Mouse (Mus musculus) intestine, embryonic 14.5 days (tissue): ENCODE data around the gene Ly75. TPM values are rescaled to one million over a fixed set of nuclear protein-coding genes. Genes with fewer than 3 reads are reported as not detected.

Source experiments
- ATAC-seq: fragments of 200-750 bp; cut with Nextera tagmentation; replicated peaks from 2 replicates; pipeline ENCODE4 v1.8.0; 2017; ENCODE audit warnings: low read depth, moderate number of reproducible peaks, moderate TSS enrichment, moderate library complexity; ENCODE audit not compliant: low FRiP score, low TSS enrichment
- DNase-seq: peaks from one replicate; pipeline ENCODE4 v3.0.0-alpha.2; 2018; ENCODE audit warnings: low spot score
- H3K27ac ChIP-seq: fragments of 300-500 bp; sonication (generic); 2 replicates; pipeline ENCODE4 v1.5.1; 2014; ENCODE audit warnings: low read depth, mild to moderate bottlenecking, control low read depth
- H3K27me3 ChIP-seq: fragments of 300-500 bp; sonication (generic); replicated peaks from 2 replicates; pipeline ENCODE4 v1.6.1; 2014; ENCODE audit warnings: low read length, control low read depth; ENCODE audit not compliant: control insufficient read depth, insufficient read depth
- H3K36me3 ChIP-seq: fragments of 300-500 bp; sonication (generic); 2 replicates; pipeline ENCODE4 v1.6.1; 2014; ENCODE audit warnings: low read length, control low read depth; ENCODE audit not compliant: control insufficient read depth, insufficient read depth
- H3K4me1 ChIP-seq: fragments of 300-500 bp; sonication (generic); replicated peaks from 2 replicates; pipeline ENCODE4 v1.6.1; 2014; ENCODE audit warnings: low read length, control low read depth, mixed read lengths; ENCODE audit not compliant: control insufficient read depth, insufficient read depth
- H3K4me2 ChIP-seq: fragments of 300-500 bp; sonication (generic); 2 replicates; pipeline ENCODE4 v1.6.1; 2014; ENCODE audit warnings: low read length
- H3K4me3 ChIP-seq: fragments of 300-500 bp; sonication (generic); 2 replicates; pipeline ENCODE4 v1.5.1; 2014; ENCODE audit warnings: low read depth, low read length, control low read depth, mixed read lengths
- H3K9ac ChIP-seq: fragments of 300-500 bp; sonication (generic); 2 replicates; pipeline ENCODE4 v1.6.1; 2014; ENCODE audit warnings: mild to moderate bottlenecking, low read length
- H3K9me3 ChIP-seq: fragments of 300-500 bp; sonication (generic); 2 replicates; pipeline ENCODE4 v1.6.1; 2016; ENCODE audit warnings: low read length, control low read depth; ENCODE audit not compliant: control insufficient read depth
- WGBS: fragments of 180-500 bp; shearing (Covaris S2); extraction: QIAGEN DNeasy Blood & Tissue Kit; methylation state at CpG from one replicate; pipeline ENCODE4 v1.1.7; 2014; 5-methylcytosine and 5-hydroxymethylcytosine counted together
- polyA plus RNA-seq: library from polyadenylated mRNA; unstranded; fragments of >200 nt; fragmentation: Nextera tagmentation; extraction: Ambion mirVana; gene quantifications from 2 replicates; pipeline ENCODE4 v1.2.1, GENCODE M21; 2014

Gene Ly75
- polyA plus RNA-seq, 1 experiment from 2014 or later, result 1.6 TPM

DNA sequence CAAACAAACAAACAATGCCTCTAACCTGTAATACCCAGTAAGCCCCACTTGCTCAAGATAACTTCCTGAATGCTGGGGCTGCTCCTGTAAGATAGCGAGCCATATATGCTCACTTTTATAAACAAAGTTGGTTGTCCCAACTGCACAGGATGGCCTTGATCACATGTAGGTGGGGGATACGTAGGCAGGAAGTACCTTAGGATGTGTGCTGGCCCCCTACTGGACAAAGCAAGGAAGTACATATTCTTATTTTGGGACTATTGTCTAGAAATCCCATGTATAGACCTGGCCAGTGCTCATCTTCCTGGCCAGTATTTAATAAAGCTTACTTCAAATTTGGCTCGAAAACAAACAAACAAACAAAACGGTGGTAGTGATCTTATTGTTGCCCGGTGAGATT lies 59.7 kb downstream of the Ly75 start:
- no peak overlapping the region for H3K4me2 ChIP-seq
- H3K9me3 ChIP-seq, result no peaks in the 10 kb centered on the region
- no peak overlapping the region for H3K9ac ChIP-seq
- WGBS, result 82% methylated on average over 5 of the region's 5 CpGs
- ATAC-seq (no peak), DNase-seq (no peak)
- no peaks in the 10 kb centered on the region for H3K27me3 ChIP-seq
- no peak overlapping the region for H3K27ac ChIP-seq
- H3K36me3 ChIP-seq, result no peaks in the 10 kb centered on the region
- no peak overlapping the region for H3K4me3 ChIP-seq
- no peaks in the 10 kb centered on the region for H3K4me1 ChIP-seq

DNA sequence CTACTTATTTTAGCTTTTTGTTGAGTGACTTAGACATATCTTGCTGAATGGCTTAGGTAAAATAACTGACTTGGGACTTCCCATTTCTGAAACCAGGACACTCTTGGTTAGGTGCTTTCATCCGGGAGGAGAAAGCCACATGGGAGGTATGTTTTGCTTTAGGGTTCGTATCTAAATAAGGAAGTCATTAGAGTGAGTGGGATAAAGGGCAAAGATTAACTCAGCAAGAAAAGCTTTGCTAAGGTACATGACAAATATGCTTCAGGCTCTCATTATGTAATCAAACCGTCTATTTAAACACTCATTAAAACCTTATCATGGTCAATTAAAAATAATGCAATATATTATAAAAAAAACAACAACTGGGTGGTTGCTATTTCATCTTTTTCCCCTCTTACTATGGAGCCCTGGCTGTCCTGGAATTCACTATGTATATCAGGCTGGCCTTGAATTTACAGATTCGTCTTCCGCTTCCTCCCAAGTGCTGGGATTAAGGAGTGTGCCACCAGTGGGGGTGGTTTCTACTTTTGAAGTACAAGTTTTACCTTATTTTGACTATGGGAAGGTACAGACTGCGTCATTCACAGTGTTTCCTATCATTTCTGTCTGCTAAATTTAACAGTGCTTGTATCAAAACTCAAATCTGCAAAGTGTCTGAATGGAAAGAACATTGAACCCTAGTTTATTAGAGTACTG lies 60.9 kb downstream of the Ly75 start:
- WGBS, result 64% methylated on average over 6 of the region's 6 CpGs
- DNase-seq, result no peak
- Histone ChIP-seq H3K4me3 (no peak overlapping the region), H3K4me1 (no peaks in the 10 kb centered on the region), H3K36me3 (no peaks in the 10 kb centered on the region), H3K9me3 (no peaks in the 10 kb centered on the region), H3K27ac (no peak overlapping the region), H3K4me2 (no peak overlapping the region), H3K27me3 (no peaks in the 10 kb centered on the region), H3K9ac (no peak overlapping the region)
- ATAC-seq, result no peak

DNA sequence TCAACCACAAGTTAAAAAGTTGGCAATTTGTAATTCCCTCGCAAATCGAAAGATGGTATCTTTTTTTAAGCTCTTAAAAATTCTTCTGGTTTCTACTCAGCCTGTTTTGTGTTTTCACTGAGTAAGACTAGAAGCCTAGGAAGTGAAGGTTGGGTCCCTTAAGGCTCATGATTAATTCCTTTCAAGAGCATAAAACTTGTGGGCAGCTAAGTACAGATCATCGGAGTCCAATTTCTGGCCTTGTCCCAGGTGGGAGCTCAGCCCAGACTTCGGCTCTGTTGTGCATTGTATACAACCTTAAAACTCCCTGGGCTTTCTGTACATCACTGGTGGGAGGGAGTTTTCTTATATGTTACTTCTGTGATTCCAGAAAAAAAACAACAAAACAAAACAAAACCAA lies 79.3 kb downstream of the Ly75 start:
- 77% methylated on average over 4 of the region's 4 CpGs for WGBS
- ATAC-seq (no peak), DNase-seq (no peak)
- H3K9ac ChIP-seq, result no peak overlapping the region
- no peaks in the 10 kb centered on the region for H3K36me3 ChIP-seq
- no peak overlapping the region for H3K4me3 ChIP-seq
- H3K9me3 ChIP-seq, result no peaks in the 10 kb centered on the region
- no peak overlapping the region for H3K27ac ChIP-seq
- H3K4me2 ChIP-seq, result no peak overlapping the region
- H3K27me3 ChIP-seq, result no peaks in the 10 kb centered on the region
- no peaks in the 10 kb centered on the region for H3K4me1 ChIP-seq

DNA sequence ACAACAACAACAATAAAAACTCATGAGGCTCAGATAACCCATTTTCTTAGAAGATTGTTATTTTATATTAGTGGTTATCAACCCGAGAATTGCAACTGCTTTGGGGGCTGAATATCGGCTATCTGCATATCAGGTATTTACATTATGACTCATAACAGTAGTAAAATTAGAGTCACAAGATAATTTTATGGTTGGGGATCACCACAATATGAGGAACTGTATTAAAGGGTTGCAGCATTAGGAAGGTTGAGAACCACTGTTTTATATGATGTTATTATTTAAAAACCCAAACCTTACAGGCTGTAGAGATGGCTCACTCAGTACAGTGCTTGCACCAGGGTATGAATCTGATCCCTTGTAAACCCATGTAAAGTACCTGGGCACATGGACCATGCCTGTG lies 83.8 kb downstream of the Ly75 start:
- WGBS, result 80% methylated on average over 2 of the region's 2 CpGs
- H3K4me3 ChIP-seq, result no peak overlapping the region
- no peak overlapping the region for H3K9ac ChIP-seq
- no peak overlapping the region for H3K27ac ChIP-seq
- no peak overlapping the region for H3K4me2 ChIP-seq
- H3K36me3 ChIP-seq, result no peaks in the 10 kb centered on the region
- no peaks in the 10 kb centered on the region for H3K27me3 ChIP-seq
- DNase-seq (no peak), ATAC-seq (no peak)
- no peaks in the 10 kb centered on the region for H3K9me3 ChIP-seq
- H3K4me1 ChIP-seq, result no peaks in the 10 kb centered on the region

DNA sequence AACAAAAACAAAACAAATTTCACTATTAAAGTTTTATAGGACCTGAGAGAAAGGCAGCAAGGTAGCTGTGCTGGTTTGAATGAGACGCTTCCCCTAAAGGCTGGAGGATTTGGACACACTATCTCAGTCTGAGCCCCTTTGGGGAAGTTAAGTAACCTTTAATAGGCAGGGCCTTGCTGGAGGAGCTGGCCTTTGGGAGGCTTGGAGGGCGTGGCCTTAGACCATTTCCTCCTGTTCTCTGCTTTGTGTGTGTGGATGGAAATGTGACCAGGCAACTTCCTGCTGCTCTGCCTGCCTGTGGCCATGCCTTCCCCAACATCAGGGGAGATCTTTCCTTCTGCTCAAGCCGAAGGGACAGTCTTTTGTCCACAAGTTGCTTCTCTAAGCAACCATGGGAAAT lies 84.8 kb downstream of the Ly75 start:
- H3K27me3 ChIP-seq, result no peaks in the 10 kb centered on the region
- no peaks in the 10 kb centered on the region for H3K36me3 ChIP-seq
- H3K4me2 ChIP-seq, result no peak overlapping the region
- ATAC-seq (no peak), DNase-seq (no peak)
- no peaks in the 10 kb centered on the region for H3K4me1 ChIP-seq
- no peaks in the 10 kb centered on the region for H3K9me3 ChIP-seq
- 81% methylated on average over 3 of the region's 3 CpGs for WGBS
- H3K4me3 ChIP-seq, result no peak overlapping the region
- H3K27ac ChIP-seq, result no peak overlapping the region
- no peak overlapping the region for H3K9ac ChIP-seq

DNA sequence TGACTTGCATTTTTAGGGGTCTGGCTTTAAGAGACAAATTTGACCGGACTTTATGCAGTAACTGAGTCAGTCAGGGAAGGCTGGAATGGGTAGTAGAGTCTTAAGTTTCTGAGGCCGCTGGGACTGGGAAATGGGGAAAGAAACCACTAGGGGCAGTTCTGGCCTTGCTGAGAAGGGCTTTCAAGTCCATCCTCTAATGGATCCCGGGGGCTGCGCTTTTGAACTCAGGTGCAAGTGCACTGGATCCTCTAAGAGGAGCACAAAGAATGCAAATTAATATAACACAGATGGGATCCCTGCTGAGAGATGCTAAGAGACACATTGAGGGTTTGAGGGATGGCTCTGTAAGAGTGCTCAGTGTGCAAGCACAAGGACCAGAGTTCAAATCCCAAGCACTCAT lies 91.7 kb downstream of the Ly75 start:
- no peaks in the 10 kb centered on the region for H3K4me1 ChIP-seq

DNA sequence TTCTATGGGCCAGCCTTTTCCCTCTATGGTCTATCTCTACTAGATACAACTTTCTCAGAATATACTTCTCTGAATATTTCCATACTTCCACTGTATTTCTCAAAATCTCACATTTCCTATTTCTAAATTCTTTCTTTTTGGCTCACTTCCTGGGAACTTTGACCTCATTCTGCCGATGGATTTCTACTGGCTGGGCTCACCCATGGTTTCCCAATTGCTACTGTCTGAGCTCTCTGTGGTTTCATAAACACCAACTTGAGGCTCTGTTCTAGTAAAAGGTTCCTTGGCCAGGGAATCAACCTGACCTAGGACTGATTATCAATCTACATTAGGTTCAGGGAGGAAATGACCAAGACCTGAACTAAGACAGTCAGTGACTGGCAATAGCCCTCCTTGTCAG lies 93.7 kb downstream of the Ly75 start:
- Histone ChIP-seq H3K27ac (no peak overlapping the region), H3K4me2 (no peak overlapping the region), H3K4me3 (no peak overlapping the region), H3K9me3 (no peaks in the 10 kb centered on the region), H3K36me3 (no peaks in the 10 kb centered on the region), H3K27me3 (0 out of 2 replicates have a peak, but pooled peaks cover 3% of the 10 kb centered on the region), H3K9ac (no peak overlapping the region), H3K4me1 (no peaks in the 10 kb centered on the region)
- ATAC-seq, result no peak
- WGBS, result 74% methylated on average over 1 of the region's 1 CpGs
- no peak for DNase-seq

More for the DNA sequence above, 91.7 kb downstream of the Ly75 start:
- Histone ChIP-seq H3K27ac (no peak overlapping the region), H3K9me3 (no peaks in the 10 kb centered on the region), H3K27me3 (no peaks in the 10 kb centered on the region), H3K36me3 (no peaks in the 10 kb centered on the region), H3K9ac (no peak overlapping the region), H3K4me2 (no peak overlapping the region), H3K4me3 (no peak overlapping the region)
- ATAC-seq (no peak), DNase-seq (no peak)
- WGBS, result 79% methylated on average over 4 of the region's 4 CpGs

DNA sequence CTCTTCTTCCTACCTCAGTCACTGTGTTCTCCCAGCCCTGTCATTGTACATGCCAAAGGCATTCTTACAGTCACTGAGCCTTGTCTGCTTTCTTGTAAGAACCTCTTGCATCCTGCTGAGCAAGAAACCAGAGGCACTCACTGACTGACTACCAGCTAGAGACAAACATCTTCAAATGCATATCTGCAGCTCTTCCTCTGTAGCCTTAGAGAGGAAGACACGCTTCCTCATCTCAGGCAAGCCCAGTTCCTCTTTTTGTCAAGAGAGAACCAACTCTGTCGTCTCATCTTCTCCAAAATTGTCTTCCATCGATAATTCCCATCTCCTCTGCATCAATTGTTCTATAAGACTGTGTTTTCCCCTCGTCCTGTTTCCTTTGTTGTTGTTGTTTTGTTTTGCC lies 94.5 kb downstream of the Ly75 start:
- Histone ChIP-seq H3K27me3 (0 out of 2 replicates have a peak, but pooled peaks cover 3% of the 10 kb centered on the region), H3K9me3 (no peaks in the 10 kb centered on the region), H3K4me2 (no peak overlapping the region), H3K4me3 (no peak overlapping the region), H3K4me1 (0 out of 2 replicates have a peak, but pooled peaks cover 2% of the 10 kb centered on the region), H3K9ac (no peak overlapping the region), H3K27ac (no peak overlapping the region), H3K36me3 (no peaks in the 10 kb centered on the region)
- 84% methylated on average over 4 of the region's 4 CpGs for WGBS
- DNase-seq, result no peak
- ATAC-seq, result no peak

DNA sequence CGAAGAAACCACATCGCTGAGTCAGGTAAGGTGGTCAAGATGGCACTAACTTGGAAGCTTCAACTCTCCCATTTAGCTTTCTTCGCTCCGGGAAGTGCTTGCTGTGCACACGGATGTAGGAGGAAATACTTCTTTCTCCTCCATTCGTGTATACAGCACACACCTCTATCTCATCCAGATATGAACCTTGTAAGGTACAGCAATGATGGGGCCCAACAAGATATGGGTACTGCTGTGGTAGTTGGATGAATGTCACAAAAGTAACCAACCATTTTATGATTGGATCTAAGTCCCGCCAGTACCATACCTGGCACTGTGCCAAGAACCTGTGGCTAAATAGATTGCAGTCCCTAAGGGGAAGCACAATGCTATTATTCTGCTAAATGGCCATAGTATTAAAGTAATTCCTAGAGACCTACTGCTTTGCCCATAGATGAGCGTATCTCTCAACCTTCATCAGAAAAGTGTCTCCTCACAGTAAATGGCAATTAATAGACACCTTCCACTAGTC lies 97.9 kb downstream of the Ly75 start:
- Histone ChIP-seq H3K9me3 (no peaks in the 10 kb centered on the region), H3K9ac (no peak overlapping the region), H3K4me3 (no peak overlapping the region), H3K4me2 (no peak overlapping the region), H3K27me3 (0 out of 2 replicates have a peak, but pooled peaks cover 3% of the 10 kb centered on the region), H3K4me1 (peaks cover 10% of the 10 kb centered on the region), H3K27ac (no peak overlapping the region), H3K36me3 (no peaks in the 10 kb centered on the region)
- WGBS, result 89% methylated on average over 8 of the region's 8 CpGs
- DNase-seq (no peak), ATAC-seq (no peak)
